Mouse (Mus musculus): ENCODE data around the gene Pyroxd2. TPM values are rescaled to one million over a fixed set of nuclear protein-coding genes. Genes with fewer than 3 reads are reported as not detected.
A peak's percentile ranks its signal among the peaks of the same experiment; 100 is the strongest.
"Not testable (repeated sequence)": the region's sequence is repeated elsewhere in the genome, so short reads cannot be mapped to it uniquely, and the experiment has no call there.

Pyroxd2 gene
- polyA plus RNA-seq, 1 experiment: 0.06 TPM

- peaks cover 22% of the 10 kb centered on the region for H3K27me3 ChIP-seq (ENCODE audit: control insufficient read depth, insufficient read depth, insufficient read length)
- no peaks in the 10 kb centered on the region for H3K79me3 ChIP-seq (ENCODE audit: low read depth)
- H3ac ChIP-seq (ENCODE audit: control insufficient read depth, insufficient read length, low read depth): no peak overlapping the region
- no peak for TF ChIP-seq MYOG (IDR thresholded peaks at IDR 0.05; ENCODE audit: control insufficient read depth, extremely low read depth, insufficient read length)
- no peak for TF ChIP-seq USF1 (IDR thresholded peaks at IDR 0.05; ENCODE audit: low read depth)
- no peak for TF ChIP-seq CEBPB (IDR thresholded peaks at IDR 0.05; ENCODE audit: low read depth)
- TF ChIP-seq FOSL1 (IDR thresholded peaks at IDR 0.05; ENCODE audit: insufficient read depth, low read length, poor library complexity, severe bottlenecking): no peak
- no peak for TF ChIP-seq MYOD1 (IDR thresholded peaks at IDR 0.05; ENCODE audit: control insufficient read depth, insufficient read length, low read depth)
- TF ChIP-seq MAX (IDR thresholded peaks at IDR 0.05): no peak
- TF ChIP-seq CTCF (IDR thresholded peaks at IDR 0.05; ENCODE audit: control insufficient read depth, insufficient read depth, insufficient read length): no peak
- no peak overlapping the region for H3K4me3 ChIP-seq (ENCODE audit: insufficient read depth, poor library complexity, severe bottlenecking)
- no peaks in the 10 kb centered on the region for H3K36me3 ChIP-seq (ENCODE audit: control insufficient read depth, insufficient read depth)
- H3K79me2 ChIP-seq (ENCODE audit: control insufficient read depth, insufficient read depth): no peaks in the 10 kb centered on the region
Measured at GRCm38 (mm10) chr19:42785562-42786220, 33.1 kb upstream of the Pyroxd2 start.

DNA sequence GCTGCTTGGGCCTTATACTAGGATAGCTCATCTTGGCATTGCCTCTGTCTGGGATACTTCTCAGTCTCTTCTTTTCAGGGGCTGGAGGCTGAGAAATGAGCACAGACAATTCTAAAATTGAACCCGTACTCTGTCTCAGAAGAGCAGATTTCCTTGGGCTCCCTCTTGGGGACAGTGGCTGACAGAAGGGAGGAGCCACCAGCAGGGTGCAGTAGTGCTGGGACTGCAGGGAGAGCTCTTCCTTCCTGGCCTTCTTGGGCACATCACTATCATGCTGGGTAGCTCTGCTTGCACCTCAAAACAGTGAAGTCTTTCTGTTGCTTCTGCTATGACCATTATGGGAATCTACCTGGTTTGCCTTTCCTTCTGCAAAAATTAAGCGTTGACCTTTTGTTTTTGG lies 32.6 kb upstream of the Pyroxd2 start:
- Histone ChIP-seq H3K36me3 (ENCODE audit: control insufficient read depth, insufficient read depth) (no peaks in the 10 kb centered on the region), H3K79me2 (ENCODE audit: control insufficient read depth, insufficient read depth) (no peaks in the 10 kb centered on the region), H3K4me3 (ENCODE audit: insufficient read depth, poor library complexity, severe bottlenecking) (no peak overlapping the region), H3K27me3 (ENCODE audit: control insufficient read depth, insufficient read depth, insufficient read length) (peaks cover 16% of the 10 kb centered on the region), H3K79me3 (ENCODE audit: low read depth) (no peaks in the 10 kb centered on the region), H3ac (ENCODE audit: control insufficient read depth, insufficient read length, low read depth) (no peak overlapping the region)
- TF ChIP-seq USF1 (IDR thresholded peaks at IDR 0.05; ENCODE audit: low read depth) (no peak), MYOG (IDR thresholded peaks at IDR 0.05; ENCODE audit: control insufficient read depth, extremely low read depth, insufficient read length) (no peak), CEBPB (IDR thresholded peaks at IDR 0.05; ENCODE audit: low read depth) (no peak), CTCF (IDR thresholded peaks at IDR 0.05; ENCODE audit: control insufficient read depth, insufficient read depth, insufficient read length) (no peak), MYOD1 (IDR thresholded peaks at IDR 0.05; ENCODE audit: control insufficient read depth, insufficient read length, low read depth) (no peak), FOSL1 (IDR thresholded peaks at IDR 0.05; ENCODE audit: insufficient read depth, low read length, poor library complexity, severe bottlenecking) (no peak), MAX (IDR thresholded peaks at IDR 0.05) (no peak)

- H3K79me2 ChIP-seq (ENCODE audit: control insufficient read depth, insufficient read depth); H3K4me3 ChIP-seq (ENCODE audit: insufficient read depth, poor library complexity, severe bottlenecking); H3ac ChIP-seq (ENCODE audit: control insufficient read depth, insufficient read length, low read depth); H3K36me3 ChIP-seq (ENCODE audit: control insufficient read depth, insufficient read depth); H3K27me3 ChIP-seq (ENCODE audit: control insufficient read depth, insufficient read depth, insufficient read length); H3K79me3 ChIP-seq (ENCODE audit: low read depth): not testable (repeated sequence)
Measured at GRCm38 (mm10) chr19:42780156-42780538, 27.6 kb upstream of the Pyroxd2 start.

- H3K79me3 ChIP-seq (ENCODE audit: low read depth): no peaks in the 10 kb centered on the region
- peak within 1 kb of the TSS; percentile 54 for H3ac ChIP-seq (ENCODE audit: control insufficient read depth, insufficient read length, low read depth)
- peak within 1 kb of the TSS; percentile 36 for H3K4me3 ChIP-seq (ENCODE audit: insufficient read depth, poor library complexity, severe bottlenecking)
- H3K79me2 ChIP-seq (ENCODE audit: control insufficient read depth, insufficient read depth): no peaks in the 10 kb centered on the region
- H3K27me3 ChIP-seq (ENCODE audit: control insufficient read depth, insufficient read depth, insufficient read length): no peaks in the 10 kb centered on the region
- TF ChIP-seq MYOG (IDR thresholded peaks at IDR 0.05; ENCODE audit: control insufficient read depth, extremely low read depth, insufficient read length): no peak
- TF ChIP-seq USF1 (IDR thresholded peaks at IDR 0.05; ENCODE audit: low read depth): peak; percentile 93
- TF ChIP-seq CTCF (IDR thresholded peaks at IDR 0.05; ENCODE audit: control insufficient read depth, insufficient read depth, insufficient read length): peak; percentile 16
- no peaks in the 10 kb centered on the region for H3K36me3 ChIP-seq (ENCODE audit: control insufficient read depth, insufficient read depth)
Measured at GRCm38 (mm10) chr19:42779531-42780155, 27.1 kb upstream of the Pyroxd2 start, which contains the start of gene Hps1. Gene Hps1, minus strand, starts transcription at chr19:42779978.

DNA sequence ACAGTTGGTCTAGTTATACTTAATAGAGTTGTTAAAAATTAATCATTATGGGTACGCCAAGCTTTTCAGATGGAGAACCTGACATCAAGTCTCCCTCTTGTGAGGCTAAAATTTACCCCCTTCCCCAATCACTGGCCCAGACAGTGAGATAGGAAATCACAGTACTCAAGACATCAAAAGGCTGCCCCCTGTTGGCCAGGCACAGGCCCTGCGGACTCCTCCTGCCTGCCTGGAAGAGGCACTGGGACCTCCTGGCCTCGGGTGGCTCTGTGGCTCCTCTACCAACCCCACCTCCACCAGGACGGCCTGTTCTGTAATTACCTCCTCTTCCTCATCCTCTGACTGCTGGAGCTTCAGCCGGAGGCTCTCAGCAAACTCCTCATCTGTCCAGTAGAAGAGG lies 25.2 kb upstream of the Pyroxd2 start:
- TF ChIP-seq FOSL1 (IDR thresholded peaks at IDR 0.05; ENCODE audit: insufficient read depth, low read length, poor library complexity, severe bottlenecking) (no peak), CTCF (IDR thresholded peaks at IDR 0.05; ENCODE audit: control insufficient read depth, insufficient read depth, insufficient read length) (peak; percentile 62)
- Histone ChIP-seq H3K79me3 (ENCODE audit: low read depth) (no peaks in the 10 kb centered on the region), H3K36me3 (ENCODE audit: control insufficient read depth, insufficient read depth) (no peaks in the 10 kb centered on the region), H3ac (ENCODE audit: control insufficient read depth, insufficient read length, low read depth) (no peak overlapping the region), H3K27me3 (ENCODE audit: control insufficient read depth, insufficient read depth, insufficient read length) (no peaks in the 10 kb centered on the region), H3K79me2 (ENCODE audit: control insufficient read depth, insufficient read depth) (no peaks in the 10 kb centered on the region), H3K4me3 (ENCODE audit: insufficient read depth, poor library complexity, severe bottlenecking) (no peak overlapping the region)

- no peak overlapping the region for H3K4me3 ChIP-seq (ENCODE audit: insufficient read depth, poor library complexity, severe bottlenecking)
- H3K27me3 ChIP-seq (ENCODE audit: control insufficient read depth, insufficient read depth, insufficient read length): no peaks in the 10 kb centered on the region
- no peak for TF ChIP-seq MAX (IDR thresholded peaks at IDR 0.05)
- no peak for TF ChIP-seq FOSL1 (IDR thresholded peaks at IDR 0.05; ENCODE audit: insufficient read depth, low read length, poor library complexity, severe bottlenecking)
- TF ChIP-seq MYOD1 (IDR thresholded peaks at IDR 0.05; ENCODE audit: control insufficient read depth, insufficient read length, low read depth): no peak
- TF ChIP-seq USF1 (IDR thresholded peaks at IDR 0.05; ENCODE audit: low read depth): no peak
- TF ChIP-seq CEBPB (IDR thresholded peaks at IDR 0.05; ENCODE audit: low read depth): no peak
- TF ChIP-seq CTCF (IDR thresholded peaks at IDR 0.05; ENCODE audit: control insufficient read depth, insufficient read depth, insufficient read length): no peak
- no peak for TF ChIP-seq MYOG (IDR thresholded peaks at IDR 0.05; ENCODE audit: control insufficient read depth, extremely low read depth, insufficient read length)
- H3K79me2 ChIP-seq (ENCODE audit: control insufficient read depth, insufficient read depth): no peaks in the 10 kb centered on the region
- H3ac ChIP-seq (ENCODE audit: control insufficient read depth, insufficient read length, low read depth): no peak overlapping the region
- H3K79me3 ChIP-seq (ENCODE audit: low read depth): no peaks in the 10 kb centered on the region
- H3K36me3 ChIP-seq (ENCODE audit: control insufficient read depth, insufficient read depth): no peaks in the 10 kb centered on the region
Measured at GRCm38 (mm10) chr19:42776813-42777212, 24.2 kb upstream of the Pyroxd2 start.
